Mouse (Mus musculus) E14TG2a.4 (cell line): ENCODE data around the gene Usp15.

Source experiments
- CTCF ChIP-seq: conservative IDR thresholded peaks from 2 replicates; pipeline ENCODE4 v1.5.1; 2014; ENCODE audit warnings: low read length
- NANOG ChIP-seq: IDR thresholded peaks from 2 replicates; pipeline ENCODE4 v1.6.1; 2014; ENCODE audit warnings: borderline replicate concordance, low read length, mixed read lengths
- POU5F1 ChIP-seq: IDR thresholded peaks from 2 replicates; pipeline ENCODE4 v1.6.1; 2014; ENCODE audit warnings: low read length, borderline replicate concordance

DNA sequence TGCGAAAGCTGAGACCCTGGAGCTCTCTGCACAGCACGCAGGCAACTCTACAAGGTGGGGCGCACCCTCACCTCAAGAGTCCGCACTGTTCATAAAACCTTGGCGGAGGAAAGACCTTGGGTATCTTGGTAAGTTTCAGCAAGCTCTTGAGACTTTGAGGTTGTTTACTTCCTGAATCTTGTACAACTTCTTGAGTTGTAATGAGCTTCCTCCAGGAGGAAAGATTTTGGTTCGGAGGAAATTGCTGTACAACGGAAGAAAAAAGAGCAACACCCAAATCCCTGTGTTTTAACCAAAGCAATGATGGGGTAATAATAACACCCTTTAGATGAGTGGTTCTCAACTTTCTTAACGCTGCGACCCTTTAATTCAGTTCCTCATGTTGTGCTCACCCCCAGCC is 11.5 kb upstream of the Usp15 start:
- TF ChIP-seq CTCF (no peak), POU5F1 (no peak), NANOG (no peak)
